Mouse (Mus musculus) spleen, adult 12 weeks (tissue): ENCODE results near the gene Ddx49.

Source experiments
- DNase-seq: peaks from one replicate; pipeline ENCODE4 v3.0.0; 2022; ENCODE audit warnings: low spot score

Ddx49 gene

GRCm38 (mm10) chr8:70316511-70317504, 14.5 kb upstream of the Ddx49 start:
- DNase-seq: no peak

GRCm38 (mm10) chr8:70315624-70316510, 13.6 kb upstream of the Ddx49 start, which contains the start of gene Cers1:
Gene Cers1 (plus strand): TSS chr8:70315775.
- no peak for DNase-seq

DNA sequence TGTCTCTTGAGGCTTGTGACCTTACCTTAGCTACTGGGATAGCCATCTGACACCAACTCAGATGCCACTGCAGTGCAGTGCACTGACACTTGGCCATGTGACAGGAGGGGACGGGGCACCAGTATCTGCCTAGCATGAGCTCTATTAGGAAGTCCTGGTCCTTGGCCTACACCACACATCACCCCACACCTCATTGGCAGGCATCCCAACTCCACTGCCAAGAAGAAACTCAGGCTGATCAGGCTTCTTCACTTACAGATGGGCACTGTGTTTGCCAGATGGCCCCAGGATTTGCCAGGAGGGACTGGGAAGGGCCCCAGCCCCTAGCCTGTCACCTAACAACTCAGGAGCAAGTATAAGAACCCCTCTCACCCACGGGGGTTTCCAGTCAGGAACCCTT, 11.1 kb upstream of the Ddx49 start:
- DNase-seq: no peak

DNA sequence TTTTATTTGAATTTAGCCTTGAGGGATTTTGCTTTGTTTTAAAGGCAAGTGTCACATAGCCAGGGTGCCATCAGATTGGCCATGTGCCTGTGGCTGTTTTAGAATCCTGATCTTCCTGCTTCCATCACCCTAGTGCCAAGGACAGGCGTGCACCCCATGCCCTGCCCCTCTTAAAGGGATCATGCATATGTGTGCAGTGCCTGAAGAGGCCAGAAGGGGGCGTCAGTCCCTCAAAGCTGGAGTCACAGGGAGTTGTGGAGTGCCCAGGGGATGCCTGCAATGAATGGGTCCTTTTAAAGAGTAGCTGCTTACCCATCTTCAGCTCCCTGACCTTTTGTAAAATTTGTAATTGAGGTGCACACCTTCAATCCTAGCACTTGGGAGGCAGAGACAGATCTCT, 7.0 kb upstream of the Ddx49 start:
- DNase-seq: no peak

- DNase-seq: no peak
Observed at GRCm38 (mm10) chr8:70302901-70303300, 612 bp upstream of the Ddx49 start.

GRCm38 (mm10) chr8:70300881-70301280, 1.4 kb downstream of the Ddx49 start:
- DNase-seq: no peak

DNA sequence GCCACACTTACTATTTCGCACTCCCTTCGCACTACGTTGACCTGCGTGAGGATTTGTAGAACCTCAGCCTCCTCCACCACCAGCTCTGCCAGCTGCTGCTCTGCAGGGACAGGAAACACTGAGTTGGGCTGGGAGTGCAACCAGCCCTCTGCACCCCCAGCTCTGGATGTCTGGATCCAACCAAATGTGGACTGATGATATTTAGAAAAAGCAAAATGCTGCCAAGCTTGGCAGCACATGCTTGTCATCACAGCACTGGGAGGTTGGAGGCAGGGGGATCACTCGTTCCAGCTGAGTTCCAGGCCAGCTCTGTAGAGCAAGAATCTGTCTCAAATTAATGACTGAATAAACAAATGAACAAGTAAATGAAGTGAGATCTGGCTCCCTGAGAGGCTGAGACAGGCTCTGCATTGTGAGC, 8.3 kb downstream of the Ddx49 start:
- no peak for DNase-seq

GRCm38 (mm10) chr8:70286737-70287136, 15.6 kb downstream of the Ddx49 start:
- no peak for DNase-seq

DNA sequence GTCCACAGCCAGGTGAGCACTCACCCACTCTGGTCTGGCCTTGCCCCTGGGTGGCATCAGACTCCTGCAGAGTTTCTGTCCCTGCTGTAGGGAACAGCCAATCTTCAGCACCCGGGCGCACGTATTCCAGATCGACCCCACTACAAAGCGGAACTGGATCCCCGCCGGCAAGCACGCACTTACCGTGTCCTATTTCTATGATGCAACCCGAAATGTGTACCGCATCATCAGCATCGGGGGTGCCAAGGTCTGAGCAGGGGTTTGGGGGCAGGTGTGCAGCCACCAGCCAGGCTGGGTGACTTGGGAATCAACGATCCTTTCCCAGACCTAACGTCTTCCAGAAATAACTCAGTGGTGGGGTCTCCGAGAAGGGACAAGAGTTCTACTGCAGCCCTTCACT, 17.0 kb downstream of the Ddx49 start:
- no peak for DNase-seq

DNA sequence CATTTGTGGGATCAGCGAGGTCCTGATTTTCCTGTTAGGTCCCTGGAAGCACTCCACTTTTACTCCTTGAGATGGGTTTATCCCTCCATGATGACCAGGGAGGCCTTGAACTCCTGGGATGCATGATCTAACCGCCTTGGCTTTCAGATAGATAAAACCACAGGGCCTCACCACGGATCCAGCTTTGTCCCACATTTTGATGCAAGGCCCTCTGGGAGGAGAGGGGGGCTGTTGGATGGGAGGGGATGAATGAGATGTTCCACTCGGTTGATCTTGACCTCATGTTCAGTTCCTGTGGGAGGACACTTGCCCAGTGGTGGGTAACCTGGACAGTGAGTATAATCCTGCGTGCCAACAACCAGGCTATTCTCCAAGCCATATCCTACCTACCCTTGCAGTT, 17.9 kb downstream of the Ddx49 start:
- DNase-seq: no peak

DNA sequence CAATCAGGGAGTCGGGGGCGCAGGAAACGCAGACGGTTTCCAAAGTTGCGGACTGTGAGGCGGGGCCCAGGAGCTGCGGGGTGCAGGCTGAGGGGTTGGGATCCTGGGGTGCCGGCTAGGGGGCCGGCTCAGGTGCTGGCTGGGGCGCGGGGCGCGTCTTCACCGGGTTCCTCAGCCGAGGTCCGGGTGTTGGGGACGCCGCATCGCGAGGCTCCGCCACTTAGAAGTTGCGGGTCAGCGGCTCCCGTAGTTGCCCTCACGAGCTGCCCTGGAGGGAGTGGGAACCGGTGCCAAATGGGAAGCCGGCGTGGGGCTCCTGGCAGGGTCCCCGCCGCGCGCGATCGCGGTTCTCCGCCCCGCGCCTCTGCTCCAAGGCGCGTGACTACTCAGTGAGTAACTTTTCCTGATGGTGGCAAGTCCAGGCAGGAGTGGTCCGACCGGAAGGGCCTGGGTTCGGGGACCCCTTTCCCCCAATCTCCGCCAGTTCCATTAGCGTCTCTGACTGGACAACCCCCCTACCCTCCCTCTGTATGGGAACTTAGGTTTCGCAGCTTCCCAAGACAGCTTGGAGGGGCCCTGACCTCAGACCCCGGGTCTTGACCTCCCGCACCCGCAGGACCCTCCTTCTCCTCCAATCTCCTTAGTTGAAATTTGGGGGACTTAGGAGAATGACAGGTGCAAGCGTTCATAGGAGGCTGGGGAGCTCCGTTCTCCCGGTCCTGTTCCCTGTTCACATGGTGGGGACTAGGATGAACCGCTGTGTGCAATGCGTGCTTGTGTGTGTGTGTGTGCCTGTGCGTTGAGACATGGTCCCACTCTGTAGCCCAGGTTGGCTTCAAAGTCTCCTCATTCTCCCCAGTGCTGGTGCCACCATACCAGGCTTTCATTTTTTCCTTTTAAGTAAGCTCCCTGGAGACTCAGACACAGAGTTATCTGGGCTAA, 18.9 kb downstream of the Ddx49 start:
- DNase-seq: no peak

GRCm38 (mm10) chr8:70282603-70283135, 19.6 kb downstream of the Ddx49 start, which contains the start of gene Homer3:
Gene Homer3 (plus strand): TSS chr8:70282827.
- DNase-seq: peak; percentile 73

DNA sequence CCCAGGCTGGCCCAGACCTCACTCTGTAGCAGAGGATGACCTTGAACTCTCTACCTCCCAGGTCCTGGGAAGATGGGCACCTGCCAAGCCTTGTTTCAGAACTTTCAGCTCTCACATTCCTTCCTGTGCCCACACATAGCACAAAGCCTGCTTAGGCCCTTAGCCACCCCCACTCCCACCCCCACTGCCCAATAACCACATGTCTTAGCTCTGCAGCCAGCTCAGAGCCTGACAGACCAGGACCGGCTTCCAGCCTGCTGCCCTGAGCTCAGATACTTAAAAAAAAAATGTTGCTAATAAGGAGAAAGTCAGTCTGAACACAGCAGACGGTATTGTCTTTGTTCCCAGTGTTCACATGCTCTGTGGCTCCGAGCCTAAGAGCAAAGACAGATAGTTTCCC, 21.3 kb downstream of the Ddx49 start:
- DNase-seq: no peak

DNA sequence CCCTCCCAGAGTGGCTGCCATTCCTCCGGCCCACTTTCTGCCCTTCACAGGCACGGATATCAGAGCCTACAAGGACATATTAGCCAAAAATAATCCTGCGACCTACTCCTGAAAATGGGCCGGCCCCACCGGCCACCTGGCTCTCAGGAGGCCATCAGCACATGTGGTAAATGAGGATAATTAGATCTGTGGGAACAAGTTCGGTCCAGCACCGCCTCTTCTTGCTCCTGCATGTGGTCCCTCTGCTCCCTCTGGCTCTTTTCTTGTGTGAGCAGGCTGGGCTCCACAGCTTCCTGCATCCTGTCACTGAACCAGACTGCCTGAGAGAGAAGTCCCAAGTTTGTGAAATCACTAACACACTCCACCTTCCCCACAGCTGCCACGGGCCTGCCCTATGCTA, 23.0 kb downstream of the Ddx49 start:
- DNase-seq: no peak

DNA sequence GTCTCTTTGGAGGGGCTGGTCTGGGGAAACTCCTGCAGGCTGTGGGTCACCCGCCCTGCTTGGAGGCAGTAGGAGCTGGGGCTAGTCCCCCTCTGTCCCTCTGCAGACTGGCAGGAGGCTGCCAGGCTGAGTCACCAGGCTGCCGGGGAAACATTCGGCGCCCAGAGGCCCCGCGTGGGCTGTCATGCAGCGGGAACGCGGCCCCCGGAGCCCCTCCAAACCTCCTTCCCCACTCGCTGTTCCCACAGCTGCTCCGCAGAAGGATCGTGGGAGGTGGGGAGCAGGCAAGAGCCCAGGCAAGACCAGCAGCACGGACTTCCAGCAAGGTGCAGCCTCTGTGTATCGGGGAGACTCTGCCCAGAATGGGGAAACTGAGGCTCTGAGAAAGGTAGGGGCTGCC, 24.1 kb downstream of the Ddx49 start:
- no peak for DNase-seq

- no peak for DNase-seq
Observed at GRCm38 (mm10) chr8:70276476-70276875, 25.8 kb downstream of the Ddx49 start.

DNA sequence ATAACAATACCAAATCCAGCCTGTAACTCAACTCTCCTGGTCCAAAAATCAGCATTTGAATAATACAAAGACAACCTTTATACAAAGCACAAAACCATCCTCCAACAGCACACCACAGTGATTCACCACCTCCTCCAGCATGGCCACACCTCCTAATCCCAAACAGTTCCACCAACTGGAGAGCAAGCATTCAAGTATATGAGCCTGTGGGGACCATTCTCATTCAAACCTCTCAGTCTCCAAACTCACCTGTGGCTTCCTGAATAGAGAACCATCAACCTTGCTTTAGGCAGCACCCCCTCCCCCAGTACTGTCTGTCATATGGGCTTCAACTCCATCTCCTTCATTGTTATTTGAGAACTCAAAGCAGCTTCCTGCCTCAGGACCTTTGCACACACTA, 27.9 kb downstream of the Ddx49 start:
- no peak for DNase-seq

DNA sequence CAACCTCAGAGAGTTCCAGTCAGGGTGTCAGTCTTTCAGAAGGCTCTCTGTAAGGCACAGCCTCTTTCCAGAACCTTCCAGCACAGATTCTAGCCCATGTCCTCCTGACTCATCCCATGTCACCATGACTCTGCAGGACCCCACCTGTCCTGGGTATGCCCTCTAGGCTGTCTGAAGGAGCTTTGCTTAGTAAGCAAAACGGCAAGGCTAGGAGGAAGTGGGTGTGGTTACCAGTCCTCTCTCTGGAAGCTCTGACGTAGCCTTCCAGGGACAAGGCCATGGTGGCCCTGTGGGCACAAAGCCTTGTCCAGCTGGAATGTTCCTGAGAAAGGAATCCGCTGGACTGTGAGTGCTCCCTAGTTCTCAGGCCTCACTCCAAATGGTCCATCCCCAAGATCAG, 29.3 kb downstream of the Ddx49 start:
- no peak for DNase-seq

GRCm38 (mm10) chr8:70268799-70269565, 33.3 kb downstream of the Ddx49 start:
- no peak for DNase-seq

GRCm38 (mm10) chr8:70268311-70268710, 34.0 kb downstream of the Ddx49 start:
- no peak for DNase-seq
